Mouse (Mus musculus) right cerebral cortex, postnatal 4 days (tissue): ENCODE results near the gene Lap3.

Experiments used
- DNase-seq: peaks from one replicate; pipeline ENCODE4 v3.0.0-alpha.2; 2022

The Lap3 gene

GRCm38 (mm10) chr5:45493191-45494092 lies at the start of gene Lap3:
Gene Lap3 (plus strand): TSS chr5:45493374.
- peak; percentile 94 for DNase-seq

DNA sequence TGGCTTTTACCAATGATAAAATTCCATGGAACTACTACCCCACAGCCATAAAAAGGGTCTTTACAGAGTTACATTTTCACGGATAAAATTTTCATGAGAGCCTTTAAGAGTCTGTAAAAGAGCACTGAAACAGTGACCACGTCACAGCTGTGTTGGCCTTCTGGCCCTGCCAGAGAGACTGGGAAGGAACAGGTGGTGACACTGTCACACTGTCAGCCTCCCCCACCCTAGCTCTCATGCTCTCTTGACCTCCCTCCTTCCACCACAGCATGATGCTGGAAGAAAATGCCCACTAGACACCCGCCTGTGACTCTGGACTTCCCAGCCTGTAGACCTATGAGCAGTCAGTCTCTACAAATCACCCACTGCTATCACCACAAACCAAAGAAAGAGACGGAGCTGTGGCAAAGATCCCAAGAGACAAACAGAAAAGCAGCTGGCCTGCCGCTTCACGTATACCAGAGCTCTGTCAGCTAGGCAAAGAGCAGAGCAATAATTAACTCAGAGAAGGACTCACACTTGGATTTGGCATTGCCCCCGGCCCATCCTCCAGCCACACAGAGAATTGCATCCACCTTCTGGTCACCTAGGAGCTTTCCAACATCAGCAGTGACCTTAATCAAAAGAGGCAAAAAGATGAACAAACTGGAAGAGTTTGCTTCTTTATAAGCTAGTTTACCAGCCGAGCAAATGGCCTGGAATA lies 48.9 kb upstream of the Lap3 start:
- DNase-seq = no peak

- peak; percentile 24 for DNase-seq
Measured at GRCm38 (mm10) chr5:45448676-45449075, 44.5 kb upstream of the Lap3 start.

DNA sequence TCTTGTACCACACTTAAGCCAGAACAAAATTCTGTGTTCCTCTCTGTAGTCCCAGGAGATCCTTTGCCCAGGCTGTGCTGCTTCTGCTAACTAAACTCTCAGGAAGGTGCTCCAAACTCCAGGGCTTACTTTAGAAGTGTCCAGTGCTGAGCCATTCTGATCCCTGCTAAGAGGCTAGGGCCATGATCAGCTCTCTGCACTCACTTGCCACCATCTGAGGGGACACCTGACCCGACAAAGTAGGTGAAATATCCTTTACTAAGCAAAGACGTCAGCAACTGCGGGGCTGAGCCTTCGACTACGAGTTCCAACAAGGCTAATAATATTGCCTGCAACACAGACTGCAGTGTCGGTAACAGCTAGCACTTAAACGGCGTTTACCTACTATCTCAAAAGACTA lies 44.0 kb upstream of the Lap3 start:
- no peak for DNase-seq

- DNase-seq = peak; percentile 95
Measured at GRCm38 (mm10) chr5:45449831-45450716, 43.1 kb upstream of the Lap3 start, which contains the start of gene Qdpr. Gene Qdpr (minus strand): TSS chr5:45450236.

DNA sequence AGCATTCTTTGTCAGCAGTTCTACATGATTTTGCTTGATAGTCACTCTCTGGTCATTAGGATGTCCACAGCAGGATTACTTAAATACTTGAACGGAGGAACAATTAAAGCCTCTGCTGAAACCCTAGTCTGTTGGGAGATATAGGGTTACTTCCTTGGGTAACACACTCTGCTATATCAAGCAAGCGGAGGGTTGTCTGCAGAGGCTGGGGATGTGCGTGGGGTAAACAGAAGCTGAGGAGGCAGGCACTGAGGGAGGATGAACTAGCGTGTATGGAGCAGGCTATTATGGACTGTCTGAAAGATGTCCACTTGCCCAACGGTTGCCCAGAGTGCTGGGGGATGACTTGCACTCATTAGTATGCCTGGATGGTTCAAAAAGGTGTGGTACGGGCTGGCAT lies 39.7 kb upstream of the Lap3 start, which contains the start of gene Clrn2:
Gene Clrn2 (plus strand): TSS at position 301 of the 400 bp plus-strand sequence.
- DNase-seq = no peak

GRCm38 (mm10) chr5:45454456-45454855 lies 38.7 kb upstream of the Lap3 start:
- no peak for DNase-seq

DNA sequence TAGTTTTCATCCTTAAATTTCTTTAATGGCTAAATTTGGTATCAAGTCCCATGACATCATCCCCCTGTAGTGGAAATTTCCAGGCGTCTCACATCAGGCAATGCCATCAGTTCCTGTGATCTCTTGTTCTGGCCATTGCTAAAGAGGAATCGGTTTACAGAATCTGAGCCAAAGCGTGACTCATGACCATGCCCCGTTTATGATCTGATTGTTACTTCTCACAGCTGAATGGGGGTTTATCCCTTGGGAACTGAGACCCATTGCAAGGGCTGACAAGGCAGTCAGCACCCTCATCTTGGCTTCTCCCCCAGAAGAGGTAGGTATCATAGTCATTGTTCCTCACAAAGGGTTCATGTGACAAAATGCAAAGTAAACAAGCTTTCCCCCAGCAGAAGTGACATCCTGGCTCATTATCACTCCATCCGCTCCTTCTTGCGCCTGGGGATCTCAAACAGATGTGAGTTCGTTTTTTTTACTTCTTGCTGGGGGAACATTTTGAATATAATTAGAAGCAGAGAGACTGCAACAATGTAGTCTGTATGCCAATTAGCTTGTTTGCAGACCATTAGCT lies 20.2 kb upstream of the Lap3 start:
- DNase-seq = no peak

- no peak for DNase-seq
Measured at GRCm38 (mm10) chr5:45473521-45473920, 19.7 kb upstream of the Lap3 start.

DNA sequence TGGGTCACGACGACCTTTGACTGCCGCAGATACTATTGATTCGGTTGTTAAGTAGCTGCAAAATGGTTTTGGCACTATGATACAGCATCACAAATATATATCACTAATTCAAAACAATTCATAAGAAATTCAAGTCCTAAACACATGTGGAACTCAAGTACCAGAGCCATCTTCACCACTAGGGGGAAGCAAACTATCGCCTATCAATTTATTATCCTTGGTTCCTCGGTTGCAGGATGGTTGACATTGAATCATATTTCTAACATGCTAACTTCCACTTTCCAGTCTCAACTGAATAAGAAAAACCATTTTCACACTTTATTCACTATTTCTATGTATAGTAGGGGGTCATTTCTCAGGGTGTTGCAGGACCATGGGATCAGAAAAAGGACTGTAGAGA lies 19.0 kb upstream of the Lap3 start:
- peak; percentile 28 for DNase-seq

GRCm38 (mm10) chr5:45474758-45475157 lies 18.4 kb upstream of the Lap3 start:
- DNase-seq = no peak

- no peak for DNase-seq
Measured at GRCm38 (mm10) chr5:45475771-45476170, 17.4 kb upstream of the Lap3 start.

- DNase-seq = no peak
Measured at GRCm38 (mm10) chr5:45476288-45476687, 16.9 kb upstream of the Lap3 start.

DNA sequence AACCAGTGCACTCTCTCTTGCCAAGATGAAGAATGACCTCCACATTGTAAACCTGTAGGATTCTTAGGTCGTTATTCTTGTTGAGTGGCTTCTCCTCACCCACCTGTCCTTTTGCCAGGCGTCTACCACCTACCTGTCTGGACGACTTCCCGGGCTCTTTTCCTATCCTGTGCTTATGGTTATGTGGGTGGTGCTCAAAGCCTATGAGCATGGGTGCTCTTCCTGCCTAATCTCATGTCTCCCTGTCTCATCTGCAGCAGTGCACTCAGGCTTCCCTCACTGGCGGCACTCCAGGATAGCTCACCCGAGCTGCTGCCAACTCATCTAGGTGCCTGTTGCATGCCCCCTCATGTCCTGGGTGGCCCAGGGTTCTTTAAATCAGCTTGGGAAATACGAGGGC lies 15.6 kb upstream of the Lap3 start:
- no peak for DNase-seq

DNA sequence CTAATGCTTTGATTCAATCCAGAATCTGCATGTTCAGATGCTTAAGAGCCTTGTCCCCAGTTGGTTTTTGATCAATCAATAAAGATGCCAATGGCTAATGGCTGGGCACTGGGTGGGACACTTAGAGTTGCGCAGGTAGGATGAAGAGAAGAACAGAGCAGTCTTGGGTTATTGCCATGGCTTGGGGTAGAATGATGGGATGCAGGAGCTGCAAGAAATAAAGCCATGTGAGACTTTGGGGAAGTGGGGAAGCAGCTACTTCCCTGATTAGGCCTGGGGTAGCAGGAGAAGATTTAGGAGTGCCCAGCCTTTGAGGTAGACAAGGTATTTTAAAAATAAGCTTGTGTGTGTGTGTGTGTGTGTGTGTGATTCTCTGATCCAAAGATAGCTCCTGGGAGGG lies 13.1 kb upstream of the Lap3 start:
- no peak for DNase-seq

GRCm38 (mm10) chr5:45481125-45481524 lies 12.0 kb upstream of the Lap3 start:
- DNase-seq = no peak

- DNase-seq = no peak
Measured at GRCm38 (mm10) chr5:45482607-45483006, 10.6 kb upstream of the Lap3 start.

DNA sequence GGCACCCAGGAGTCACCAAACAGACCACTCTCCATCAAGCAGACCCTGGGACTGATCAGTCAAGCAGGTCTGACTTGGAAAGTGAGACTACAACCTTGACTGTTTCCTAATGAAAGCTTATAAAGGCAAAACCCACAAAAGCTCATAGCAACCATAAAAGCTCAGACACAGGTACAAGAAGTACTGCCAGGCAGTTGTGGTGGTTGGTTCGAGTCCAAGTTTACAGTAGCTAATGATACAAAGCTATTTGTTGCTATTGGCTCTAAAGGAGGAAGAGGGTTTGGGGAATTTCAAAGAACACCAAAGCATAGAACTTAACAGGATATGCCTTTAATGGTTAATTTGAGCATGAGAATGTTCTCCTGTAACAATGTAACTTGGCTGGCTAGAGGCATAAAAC lies 9.5 kb upstream of the Lap3 start:
- no peak for DNase-seq

- no peak for DNase-seq
Measured at GRCm38 (mm10) chr5:45491776-45492175, 1.4 kb upstream of the Lap3 start.

DNA sequence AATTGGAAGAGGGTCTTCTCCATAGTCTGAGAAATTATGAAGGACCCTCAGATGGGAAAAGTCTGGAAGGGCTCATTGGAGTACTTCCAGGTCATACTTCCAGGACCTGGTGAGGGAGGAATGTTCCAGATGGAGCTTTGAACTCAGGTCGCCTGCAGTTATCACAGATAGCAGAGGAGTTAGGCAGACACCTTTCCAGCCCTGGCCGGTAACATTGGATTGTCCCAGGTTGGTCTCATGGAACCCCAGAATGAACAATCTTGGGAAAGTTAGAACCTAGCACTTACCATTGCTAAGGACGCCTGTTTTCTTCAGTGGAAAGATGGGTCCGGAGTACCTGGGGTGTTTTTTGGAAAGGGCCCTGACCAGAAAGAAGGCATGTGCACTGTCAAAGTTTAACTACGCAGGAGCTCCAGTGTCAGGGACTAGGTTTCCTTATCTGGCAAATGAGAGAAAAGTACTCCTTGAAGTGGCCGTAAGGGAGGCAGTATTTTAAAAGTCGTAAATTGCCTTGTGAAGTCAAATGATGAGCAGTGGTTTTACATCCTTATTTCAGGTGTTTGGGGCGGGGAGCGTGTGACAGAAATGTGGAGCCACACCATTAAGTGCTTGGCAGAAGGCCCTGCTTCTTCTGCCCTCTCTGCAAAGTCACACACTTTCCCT lies 1.1 kb downstream of the Lap3 start:
- no peak for DNase-seq

GRCm38 (mm10) chr5:45495429-45495975 lies 2.3 kb downstream of the Lap3 start:
- no peak for DNase-seq

DNA sequence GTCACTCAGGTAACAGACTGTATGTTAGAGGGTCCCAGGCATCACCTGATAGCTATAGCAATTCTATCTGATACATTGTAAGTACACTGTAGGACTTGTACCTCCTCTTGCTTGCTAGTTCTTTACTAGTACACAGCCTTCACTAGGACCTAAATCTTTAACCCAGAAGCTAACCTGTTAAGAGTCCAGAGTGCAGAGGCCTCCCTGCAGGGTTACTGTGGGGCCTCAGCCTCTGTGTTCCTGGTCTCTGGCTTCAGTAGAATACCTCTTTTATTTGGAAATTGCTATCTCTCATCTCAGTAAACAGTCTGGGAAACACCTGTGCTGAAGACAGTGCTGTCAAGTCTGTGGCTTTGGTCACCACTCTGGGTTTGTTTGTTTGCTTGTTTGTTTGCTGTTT lies 2.9 kb downstream of the Lap3 start:
- DNase-seq = no peak
